ENCODE assay signal across 20 mouse cellular contexts in the genomic region with DNA sequence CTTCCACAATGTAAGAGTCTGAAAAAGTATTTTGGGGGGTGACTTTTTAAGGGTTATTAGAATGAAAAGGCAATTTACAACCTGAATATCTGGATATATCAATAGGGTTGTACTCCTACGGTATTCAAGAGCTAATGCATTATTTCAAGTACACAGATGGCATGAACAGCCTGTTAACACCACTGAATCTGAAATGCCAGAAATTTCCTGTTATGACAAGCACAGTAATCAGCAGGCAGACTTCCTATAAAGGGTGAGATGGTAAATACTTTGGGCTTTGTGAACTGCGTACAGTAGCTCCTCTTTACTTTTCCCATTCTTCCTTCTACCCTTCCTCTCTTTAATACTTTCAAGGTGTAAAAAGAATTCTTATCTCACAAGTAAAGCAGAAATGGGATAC. TPM values are rescaled to one million over a fixed set of nuclear protein-coding genes. Genes with fewer than 3 reads are reported as not detected.
A peak's percentile ranks its signal among the peaks of the same experiment; 100 is the strongest.
DNase-seq lines count a peak whose midpoint lies in the region; ATAC-seq and TF ChIP-seq lines count a peak whose summit lies in the region.
"Had no signal": no experiment of that assay in that cellular context is flagged by ENCODE, and none has a peak within 500 bp of the region (broad histone marks: within the 10 kb centered on the region; RNA-seq: fewer than 3 reads in every experiment).

No protein-coding gene starts in this region.

- TF ChIP-seq CTCF in lung, embryonic 14.5 days (IDR thresholded peaks at IDR 0.05; ENCODE audit: low read depth), result no peak

- 62% methylated on average over 2 of the region's 2 CpGs for WGBS in lung, embryonic 14.5 days
- 71% methylated on average over 2 of the region's 2 CpGs for whole genome bisulfite sequencing in forebrain, embryonic 14.5 days

- intact Hi-C loops in gastrocnemius, postnatal 36 days (cut with DNase I), result no loop called here

- no peaks in the 10 kb centered on the region for H3K9me3 ChIP-seq in lung, embryonic 14.5 days (ENCODE audit: low read depth, low read length)
- H3K9me3 ChIP-seq in forebrain, embryonic 14.5 days (replicated peaks; ENCODE audit: control insufficient read depth, low read length), result no peaks in the 10 kb centered on the region
- H3K9me3 ChIP-seq: hindbrain, embryonic 13.5 days; limb, embryonic 15.5 days; lung, embryonic 15.5 days; midbrain, embryonic 10.5 days had no signal

- no peaks in the 10 kb centered on the region for H3K4me1 ChIP-seq in lung, embryonic 14.5 days (ENCODE audit: insufficient read depth)
- no peaks in the 10 kb centered on the region for H3K4me1 ChIP-seq in forebrain, embryonic 14.5 days (ENCODE audit: control insufficient read depth, insufficient read depth, low read length)
- H3K4me1 ChIP-seq: hindbrain, embryonic 13.5 days; limb, embryonic 15.5 days; lung, embryonic 15.5 days; midbrain, embryonic 10.5 days had no signal

- H3K27ac ChIP-seq in lung, embryonic 14.5 days (ENCODE audit: low read depth), result no peak overlapping the region
- H3K27ac ChIP-seq in forebrain, embryonic 14.5 days (ENCODE audit: low read depth, low read length), result no peak overlapping the region
- H3K27ac ChIP-seq: hindbrain, embryonic 13.5 days; limb, embryonic 15.5 days; liver, embryonic 14.5 days; lung, embryonic 15.5 days; midbrain, embryonic 10.5 days; stomach, postnatal 0 days had no signal

- H3K4me2 ChIP-seq in lung, embryonic 14.5 days, result no peak overlapping the region
- no peak overlapping the region for H3K4me2 ChIP-seq in forebrain, embryonic 14.5 days (ENCODE audit: low read length)
- H3K4me2 ChIP-seq: hindbrain, embryonic 13.5 days; limb, embryonic 15.5 days; lung, embryonic 15.5 days had no signal

- no peaks in the 10 kb centered on the region for H3K27me3 ChIP-seq in lung, embryonic 14.5 days (ENCODE audit: insufficient read depth, low read length)
- no peaks in the 10 kb centered on the region for H3K27me3 ChIP-seq in forebrain, embryonic 14.5 days (replicated peaks; ENCODE audit: control insufficient read depth, insufficient read depth, low read length)
- H3K27me3 ChIP-seq: hindbrain, embryonic 13.5 days; limb, embryonic 15.5 days; lung, embryonic 15.5 days had no signal

- no peak overlapping the region for H3K9ac ChIP-seq in lung, embryonic 14.5 days
- no peak overlapping the region for H3K9ac ChIP-seq in forebrain, embryonic 14.5 days (ENCODE audit: low read length)
- H3K9ac ChIP-seq: hindbrain, embryonic 13.5 days; limb, embryonic 15.5 days; liver, embryonic 14.5 days; lung, embryonic 15.5 days had no signal

- no peaks in the 10 kb centered on the region for H3K36me3 ChIP-seq in lung, embryonic 14.5 days (ENCODE audit: insufficient read depth)
- H3K36me3 ChIP-seq in forebrain, embryonic 14.5 days (ENCODE audit: control insufficient read depth, insufficient read depth, low read length), result no peaks in the 10 kb centered on the region
- H3K36me3 ChIP-seq: hindbrain, embryonic 13.5 days; limb, embryonic 15.5 days; lung, embryonic 15.5 days; midbrain, embryonic 10.5 days had no signal

- no peak for ATAC-seq in lung, embryonic 14.5 days (ENCODE audit: insufficient read depth)
- peak; percentile 85; the same call in 1 of the 2 replicates for ATAC-seq in forebrain, embryonic 14.5 days
- ATAC-seq: inflammation-experienced regulatory T-cells, adult 6 months had no signal

- DNase-seq in cerebellum, adult 9-10 months, result peak; percentile 38
- DNase-seq in cerebellum, adult 11 months, result no peak
- DNase-seq in lung, embryonic 14.5 days, result peak; percentile 6
- no peak for DNase-seq in lung, postnatal 36 days
- peak; percentile 79 for DNase-seq in forebrain, embryonic 14.5 days (ENCODE audit: low spot score)
- DNase-seq in layer of hippocampus, adult 9-10 months (ENCODE audit: low spot score), result peak; percentile 43
- DNase-seq in gastrocnemius, postnatal 36 days, result no peak
- no peak for DNase-seq in gastrocnemius, adult 18-20 months (ENCODE audit: low spot score)
- DNase-seq: adrenal gland, postnatal 25 days; kidney, adult 2 months; kidney, postnatal 14 days; lung, postnatal 4 days; right cerebral cortex, postnatal 14 days had no signal

- no peak overlapping the region for H3K4me3 ChIP-seq in lung, embryonic 14.5 days (ENCODE audit: low read depth, low read length)
- H3K4me3 ChIP-seq in forebrain, embryonic 14.5 days (ENCODE audit: low read depth, low read length), result no peak overlapping the region
- H3K4me3 ChIP-seq: hindbrain, embryonic 13.5 days; limb, embryonic 15.5 days; lung, embryonic 15.5 days; midbrain, embryonic 10.5 days had no signal

RNA-seq across cellular contexts. Expression of a gene that starts 30.6 kb away (rescaled TPM):
- 0.72 and 0.74 TPM in 2 replicates for polyA plus RNA-seq in lung, embryonic 14.5 days (2014; fragmentation: Nextera tagmentation; extraction: Ambion mirVana)
- 0.36 and 0.38 TPM in 2 replicates for polyA plus RNA-seq in forebrain, embryonic 14.5 days (2014; fragmentation: Nextera tagmentation; extraction: Ambion mirVana)
- under 1 TPM; 0.13 to 0.22 TPM for total RNA-seq in gastrocnemius, postnatal 36 days (2021)
- under 1 TPM; 0.14 to 0.38 TPM for total RNA-seq in gastrocnemius, adult 18-20 months (2021)

Comparison
In these comparisons a context has a peak if more than half of its experiments do, and no peak if none do; other contexts are left out.
1. DNase-seq: peak in cerebellum, adult 9-10 months (single experiment), lung, embryonic 14.5 days (single experiment), forebrain, embryonic 14.5 days (single experiment) and layer of hippocampus, adult 9-10 months (single experiment); none in cerebellum, adult 11 months (single experiment), lung, postnatal 36 days (single experiment), gastrocnemius, postnatal 36 days (0 of 2) and gastrocnemius, adult 18-20 months (single experiment).